Mouse (Mus musculus) heart, adult 2 months (tissue): Measurements from ENCODE around the gene Armc2.

Experiments
- CTCF ChIP-seq: fragments of 200-600 bp; IDR thresholded peaks from 2 replicates; pipeline ENCODE4 v1.8.1; 2022; ENCODE audit warnings: antibody characterized with exemption, mild to moderate bottlenecking, moderate library complexity
- POLR2A ChIP-seq: fragments of 200-500 bp; IDR thresholded peaks from 2 replicates; pipeline ENCODE4 v1.6.1; 2011; ENCODE audit warnings: mild to moderate bottlenecking, low read depth, low read length, control low read depth; ENCODE audit not compliant: insufficient read depth

DNA sequence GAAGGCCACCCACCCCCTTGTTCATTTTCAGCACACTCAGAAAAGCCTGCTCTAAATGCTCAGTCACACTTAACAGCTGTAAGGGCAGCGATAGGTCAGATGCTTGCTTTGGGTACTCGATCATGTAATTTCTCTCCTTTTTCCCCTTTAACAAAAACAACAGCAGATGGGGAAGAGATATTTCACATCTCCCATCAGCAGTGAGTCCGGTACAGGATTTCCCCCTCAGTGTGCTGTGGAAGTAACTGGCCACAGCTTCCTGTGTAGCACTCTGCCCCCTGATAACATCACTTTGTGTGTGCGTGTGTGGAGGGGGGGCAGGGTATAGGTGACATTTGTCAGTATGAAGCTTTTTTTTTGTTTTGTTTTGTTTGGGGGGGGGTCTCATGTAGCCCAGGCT lies 81.1 kb downstream of the Armc2 start:
- TF ChIP-seq POLR2A (no peak), CTCF (no peak)
